Mouse (Mus musculus): Measurements from ENCODE around the gene Rsu1.

GRCm38 (mm10) chr2:13192157-13192556 is 79.1 kb downstream of the Rsu1 start:
- TF ChIP-seq CTCF (IDR thresholded peaks at IDR 0.05; ENCODE audit: extremely low read depth, insufficient read depth, low read length) (no peak), POLR2A (IDR thresholded peaks at IDR 0.05; ENCODE audit: extremely low read depth, insufficient read depth, low read length) (no peak)

Measured in cortical plate, adult 2 months (tissue).